Mouse (Mus musculus): ENCODE measurements at regions not wholly inside any gene's neighbourhood (a gene's known extent, or its start where the extent isn't known, plus 50 kb on each side); places are given as distances from the start of the nearest gene placed in this dataset.

GRCm38 (mm10) chrX:12924705-12925644 lies 146.3 kb upstream of the Usp9x start:
- 85% methylated on average over 10 of the region's 10 CpGs for WGBS (ENCODE audit: missing documents)
- Histone ChIP-seq H3K79me2 (ENCODE audit: inconsistent target) (no peaks in the 10 kb centered on the region), H3K27ac (no peak overlapping the region), H3K36me3 (ENCODE audit: inconsistent target) (no peaks in the 10 kb centered on the region), H3K4me3 (ENCODE audit: inconsistent target) (no peak overlapping the region)

- WGBS (ENCODE audit: missing documents) = 52% methylated on average over 3 of the region's 3 CpGs
- H3K27ac ChIP-seq = no peak overlapping the region
- H3K79me2 ChIP-seq (ENCODE audit: inconsistent target) = no peaks in the 10 kb centered on the region
- H3K4me3 ChIP-seq (ENCODE audit: inconsistent target) = no peak overlapping the region
- H3K36me3 ChIP-seq (ENCODE audit: inconsistent target) = no peaks in the 10 kb centered on the region
Measured at GRCm38 (mm10) chrX:12919576-12919975, 151.7 kb upstream of the Usp9x start.

GRCm38 (mm10) chrX:12917105-12917504 lies 154.2 kb upstream of the Usp9x start:
- Histone ChIP-seq H3K36me3 (ENCODE audit: inconsistent target) (no peaks in the 10 kb centered on the region), H3K4me3 (ENCODE audit: inconsistent target) (no peak overlapping the region), H3K27ac (no peak overlapping the region), H3K79me2 (ENCODE audit: inconsistent target) (no peaks in the 10 kb centered on the region)
- WGBS (ENCODE audit: missing documents) = 78% methylated on average over 13 of the region's 13 CpGs

- WGBS (ENCODE audit: missing documents) = 70% methylated on average over 10 of the region's 11 CpGs
Measured at GRCm38 (mm10) chrX:12916684-12917083, 154.6 kb upstream of the Usp9x start.

GRCm38 (mm10) chrX:12900256-12900655 lies 138.4 kb upstream of the Med14 start:
- Histone ChIP-seq H3K4me3 (ENCODE audit: inconsistent target) (no peak overlapping the region), H3K36me3 (ENCODE audit: inconsistent target) (no peaks in the 10 kb centered on the region), H3K27ac (no peak overlapping the region), H3K79me2 (ENCODE audit: inconsistent target) (no peaks in the 10 kb centered on the region)
- 78% methylated on average over 7 of the region's 7 CpGs for WGBS (ENCODE audit: missing documents)

More at GRCm38 (mm10) chrX:12916684-12917083, 154.6 kb upstream of the Usp9x start:
- H3K4me3 ChIP-seq (ENCODE audit: inconsistent target) = no peak overlapping the region
- H3K27ac ChIP-seq = no peak overlapping the region
- H3K36me3 ChIP-seq (ENCODE audit: inconsistent target) = no peaks in the 10 kb centered on the region
- H3K79me2 ChIP-seq (ENCODE audit: inconsistent target) = no peaks in the 10 kb centered on the region

- Histone ChIP-seq H3K36me3 (ENCODE audit: inconsistent target) (no peaks in the 10 kb centered on the region), H3K79me2 (ENCODE audit: inconsistent target) (no peaks in the 10 kb centered on the region), H3K27ac (no peak overlapping the region), H3K4me3 (ENCODE audit: inconsistent target) (no peak overlapping the region)
- 80% methylated on average over 5 of the region's 7 CpGs for WGBS (ENCODE audit: missing documents)
Measured at GRCm38 (mm10) chrX:12891468-12891867, 129.6 kb upstream of the Med14 start.

GRCm38 (mm10) chrX:12889482-12889808 lies 127.6 kb upstream of the Med14 start:
- Histone ChIP-seq H3K4me3 (ENCODE audit: inconsistent target) (no peak overlapping the region), H3K27ac (no peak overlapping the region), H3K36me3 (ENCODE audit: inconsistent target) (no peaks in the 10 kb centered on the region), H3K79me2 (ENCODE audit: inconsistent target) (no peaks in the 10 kb centered on the region)
- 72% methylated on average over 1 of the region's 3 CpGs for WGBS (ENCODE audit: missing documents)

- WGBS (ENCODE audit: missing documents) = 90% methylated on average over 2 of the region's 3 CpGs
- Histone ChIP-seq H3K27ac (no peak overlapping the region), H3K4me3 (ENCODE audit: inconsistent target) (no peak overlapping the region), H3K79me2 (ENCODE audit: inconsistent target) (no peaks in the 10 kb centered on the region), H3K36me3 (ENCODE audit: inconsistent target) (no peaks in the 10 kb centered on the region)
Measured at GRCm38 (mm10) chrX:12888708-12889481, 127.0 kb upstream of the Med14 start.

- Histone ChIP-seq H3K4me3 (ENCODE audit: inconsistent target) (no peak overlapping the region), H3K27ac (no peak overlapping the region), H3K36me3 (ENCODE audit: inconsistent target) (no peaks in the 10 kb centered on the region), H3K79me2 (ENCODE audit: inconsistent target) (no peaks in the 10 kb centered on the region)
- 88% methylated on average over 7 of the region's 11 CpGs for WGBS (ENCODE audit: missing documents)
Measured at GRCm38 (mm10) chrX:12888010-12888707, 126.3 kb upstream of the Med14 start.

GRCm38 (mm10) chrX:12887516-12887915 lies 125.6 kb upstream of the Med14 start:
- no peaks in the 10 kb centered on the region for H3K36me3 ChIP-seq (ENCODE audit: inconsistent target)
- H3K27ac ChIP-seq = no peak overlapping the region
- no peak overlapping the region for H3K4me3 ChIP-seq (ENCODE audit: inconsistent target)
- 57% methylated on average over 2 of the region's 2 CpGs for WGBS (ENCODE audit: missing documents)
- H3K79me2 ChIP-seq (ENCODE audit: inconsistent target) = no peaks in the 10 kb centered on the region

- H3K79me2 ChIP-seq (ENCODE audit: inconsistent target) = no peaks in the 10 kb centered on the region
- no peak overlapping the region for H3K27ac ChIP-seq
- H3K36me3 ChIP-seq (ENCODE audit: inconsistent target) = no peaks in the 10 kb centered on the region
- H3K4me3 ChIP-seq (ENCODE audit: inconsistent target) = no peak overlapping the region
- 42% methylated on average over 17 of the region's 18 CpGs for WGBS (ENCODE audit: missing documents)
Measured at GRCm38 (mm10) chrX:12886160-12887048, 124.5 kb upstream of the Med14 start.

- H3K79me2 ChIP-seq (ENCODE audit: inconsistent target) = no peaks in the 10 kb centered on the region
Measured at GRCm38 (mm10) chrX:12879233-12879632, 117.4 kb upstream of the Med14 start.

GRCm38 (mm10) chrX:12877506-12877905 lies 115.6 kb upstream of the Med14 start:
- Histone ChIP-seq H3K4me3 (ENCODE audit: inconsistent target) (no peak overlapping the region), H3K27ac (no peak overlapping the region), H3K36me3 (ENCODE audit: inconsistent target) (no peaks in the 10 kb centered on the region), H3K79me2 (ENCODE audit: inconsistent target) (no peaks in the 10 kb centered on the region)
- 68% methylated on average over 4 of the region's 4 CpGs for WGBS (ENCODE audit: missing documents)

More at GRCm38 (mm10) chrX:12879233-12879632, 117.4 kb upstream of the Med14 start:
- Histone ChIP-seq H3K27ac (no peak overlapping the region), H3K36me3 (ENCODE audit: inconsistent target) (no peaks in the 10 kb centered on the region), H3K4me3 (ENCODE audit: inconsistent target) (no peak overlapping the region)
- WGBS (ENCODE audit: missing documents) = 76% methylated on average over 3 of the region's 3 CpGs

GRCm38 (mm10) chrX:12873698-12874144 lies 111.8 kb upstream of the Med14 start:
- no peaks in the 10 kb centered on the region for H3K79me2 ChIP-seq (ENCODE audit: inconsistent target)
- H3K36me3 ChIP-seq (ENCODE audit: inconsistent target) = no peaks in the 10 kb centered on the region
- 53% methylated on average over 13 of the region's 22 CpGs for WGBS (ENCODE audit: missing documents)
- H3K27ac ChIP-seq = 0 out of 2 replicates have a peak overlapping the region, but pooled peaks have one; percentile 7
- H3K4me3 ChIP-seq (ENCODE audit: inconsistent target) = peak overlapping the region; percentile 15; the same call in 1 of the 2 replicates
